Mouse (Mus musculus): ENCODE data around the gene Slc29a1. TPM values are rescaled to one million over a fixed set of nuclear protein-coding genes. Genes with fewer than 3 reads are reported as not detected.

Slc29a1 gene
- polyA plus RNA-seq, 1 experiment from 2014 or later: 137 TPM

DNA sequence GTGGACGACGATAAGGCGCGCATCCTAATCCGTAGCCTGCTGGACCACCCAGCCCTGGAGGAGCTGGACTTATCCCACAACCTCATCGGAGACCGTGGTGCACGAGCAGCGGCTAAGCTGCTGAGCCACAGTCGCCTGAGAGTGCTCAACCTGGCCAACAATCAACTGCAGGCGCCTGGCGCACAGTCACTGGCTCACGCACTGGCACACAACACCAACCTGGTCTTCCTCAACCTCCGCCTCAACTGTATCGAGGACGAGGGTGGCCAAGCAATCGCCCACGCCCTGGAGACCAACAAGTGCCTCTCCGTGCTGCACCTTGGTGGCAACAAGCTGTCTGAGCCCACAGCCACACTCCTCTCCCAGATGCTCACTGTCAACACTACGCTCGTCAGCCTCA lies 59.7 kb downstream of the Slc29a1 start:
- no peaks in the 10 kb centered on the region for H3K36me3 ChIP-seq (ENCODE audit: control insufficient read depth, insufficient read depth)
- no peak for ATAC-seq (replicated peaks; ENCODE audit: extremely low read depth, insufficient read depth, low FRiP score)
- no peak overlapping the region for H3K9ac ChIP-seq (ENCODE audit: low read length)
- H3K27me3 ChIP-seq (ENCODE audit: control insufficient read depth, insufficient read depth, low read length): peaks cover 85% of the 10 kb centered on the region
- H3K4me1 ChIP-seq (ENCODE audit: control insufficient read depth, insufficient read depth, low read length): peaks cover under 1% of the 10 kb centered on the region; the same call in 1 of the 2 replicates
- H3K9me3 ChIP-seq (replicated peaks; ENCODE audit: control insufficient read depth, low read length): no peaks in the 10 kb centered on the region
- WGBS: 60% methylated on average over 21 of the region's 21 CpGs
- H3K4me3 ChIP-seq (ENCODE audit: low read length): no peak overlapping the region
- H3K4me2 ChIP-seq (ENCODE audit: low read depth, low read length): no peak overlapping the region
- H3K27ac ChIP-seq (ENCODE audit: low read length): no peak overlapping the region

DNA sequence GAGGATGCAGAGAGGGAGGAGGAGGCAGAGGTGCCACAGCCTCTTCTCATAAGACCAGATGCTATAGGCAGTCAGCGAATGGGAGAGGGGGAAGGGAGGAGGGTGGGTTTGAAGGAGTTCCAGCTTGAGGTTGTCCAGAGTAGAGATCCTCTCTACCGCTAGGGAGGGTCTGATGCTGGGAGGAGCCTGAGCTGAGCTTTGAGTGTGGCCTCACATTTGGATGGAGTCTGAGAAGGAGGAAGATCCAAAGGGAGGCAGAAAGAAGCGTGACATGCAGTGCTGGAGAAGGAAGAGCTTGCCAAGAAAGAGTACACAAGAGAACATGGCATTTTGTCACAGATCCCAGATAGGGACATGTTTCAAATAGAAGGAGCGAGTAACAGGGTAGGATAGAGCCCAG lies 61.0 kb downstream of the Slc29a1 start:
- no peak overlapping the region for H3K9ac ChIP-seq (ENCODE audit: low read length)
- H3K9me3 ChIP-seq (replicated peaks; ENCODE audit: control insufficient read depth, low read length): no peaks in the 10 kb centered on the region
- H3K27ac ChIP-seq (ENCODE audit: low read length): no peak overlapping the region
- H3K4me3 ChIP-seq (ENCODE audit: low read length): no peak overlapping the region
- no peak for ATAC-seq (replicated peaks; ENCODE audit: extremely low read depth, insufficient read depth, low FRiP score)
- H3K27me3 ChIP-seq (ENCODE audit: control insufficient read depth, insufficient read depth, low read length): peaks cover 79% of the 10 kb centered on the region
- H3K36me3 ChIP-seq (ENCODE audit: control insufficient read depth, insufficient read depth): no peaks in the 10 kb centered on the region
- 48% methylated on average over 4 of the region's 4 CpGs for WGBS
- H3K4me1 ChIP-seq (ENCODE audit: control insufficient read depth, insufficient read depth, low read length): no peaks in the 10 kb centered on the region
- H3K4me2 ChIP-seq (ENCODE audit: low read depth, low read length): no peak overlapping the region

DNA sequence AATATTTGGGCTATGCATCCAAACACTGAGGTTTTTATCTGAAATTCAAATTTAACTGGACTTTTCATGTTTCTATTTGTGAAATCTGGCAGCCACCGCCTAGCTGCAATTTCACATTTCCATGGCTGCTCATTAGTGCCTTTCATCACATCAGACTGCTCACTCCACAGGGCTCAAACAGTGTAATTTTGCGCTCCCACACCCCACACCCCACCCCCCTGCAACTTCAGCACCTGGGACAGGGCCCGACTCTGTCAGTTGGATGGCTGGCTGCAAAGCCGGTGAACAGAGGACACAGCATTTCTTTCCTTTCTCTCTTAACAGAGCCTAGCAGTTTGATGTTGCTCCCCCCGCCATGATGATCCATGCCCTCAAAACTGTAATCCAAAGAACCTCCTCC lies 63.1 kb downstream of the Slc29a1 start:
- Histone ChIP-seq H3K4me2 (ENCODE audit: low read depth, low read length) (no peak overlapping the region), H3K27ac (ENCODE audit: low read length) (no peak overlapping the region), H3K27me3 (ENCODE audit: control insufficient read depth, insufficient read depth, low read length) (peaks cover 75% of the 10 kb centered on the region), H3K4me1 (ENCODE audit: control insufficient read depth, insufficient read depth, low read length) (no peaks in the 10 kb centered on the region), H3K4me3 (ENCODE audit: low read length) (no peak overlapping the region), H3K9ac (ENCODE audit: low read length) (no peak overlapping the region), H3K36me3 (ENCODE audit: control insufficient read depth, insufficient read depth) (no peaks in the 10 kb centered on the region), H3K9me3 (replicated peaks; ENCODE audit: control insufficient read depth, low read length) (no peaks in the 10 kb centered on the region)
- 11% methylated on average over 5 of the region's 5 CpGs for WGBS
- ATAC-seq (replicated peaks; ENCODE audit: extremely low read depth, insufficient read depth, low FRiP score): no peak

Other genes with a start within 250 kb of the Slc29a1 start
- 46.2 and 49.5 TPM in 2 replicates for gene Cdc5l, start 165.9 kb downstream of the Slc29a1 start, polyA plus RNA-seq (2015; fragmentation: Nextera tagmentation; extraction: Ambion mirVana)
- 1.2 and 1.5 TPM in 2 replicates for gene Spats1, start 124.2 kb downstream of the Slc29a1 start, polyA plus RNA-seq (2015; fragmentation: Nextera tagmentation; extraction: Ambion mirVana)
- 25.0 and 25.4 TPM in 2 replicates for gene Aars2, start 92.8 kb downstream of the Slc29a1 start, polyA plus RNA-seq (2015; fragmentation: Nextera tagmentation; extraction: Ambion mirVana)
- 0.49 and 0.63 TPM in 2 replicates for gene Tcte1, start 76.2 kb downstream of the Slc29a1 start, polyA plus RNA-seq (2015; fragmentation: Nextera tagmentation; extraction: Ambion mirVana)
- 1.2 and 1.9 TPM in 2 replicates for gene Tmem151b, start 49.9 kb downstream of the Slc29a1 start, polyA plus RNA-seq (2015; fragmentation: Nextera tagmentation; extraction: Ambion mirVana)
- gene Nfkbie, start 43.9 kb downstream of the Slc29a1 start, polyA plus RNA-seq (2015; fragmentation: Nextera tagmentation; extraction: Ambion mirVana): 5.3 and 10.9 TPM in 2 replicates
- 89.4 and 89.9 TPM in 2 replicates for gene Slc35b2, start 35.7 kb downstream of the Slc29a1 start, polyA plus RNA-seq (2015; fragmentation: Nextera tagmentation; extraction: Ambion mirVana)
- 1,191 and 1,235 TPM in 2 replicates for gene Hsp90ab1, start 26.3 kb downstream of the Slc29a1 start, polyA plus RNA-seq (2015; fragmentation: Nextera tagmentation; extraction: Ambion mirVana)
- 0.25 and 0.49 TPM in 2 replicates for gene Mymx, start 2.5 kb upstream of the Slc29a1 start, polyA plus RNA-seq (2015; fragmentation: Nextera tagmentation; extraction: Ambion mirVana)
- 0.34 and 0.84 TPM in 2 replicates for gene Capn11, start 59.7 kb upstream of the Slc29a1 start, polyA plus RNA-seq (2015; fragmentation: Nextera tagmentation; extraction: Ambion mirVana)
- gene Mrpl14, start 86.7 kb upstream of the Slc29a1 start, polyA plus RNA-seq (2015; fragmentation: Nextera tagmentation; extraction: Ambion mirVana): 137 and 143 TPM in 2 replicates
- gene Tmem63b, start 87.3 kb upstream of the Slc29a1 start, polyA plus RNA-seq (2015; fragmentation: Nextera tagmentation; extraction: Ambion mirVana): 40.4 and 47.6 TPM in 2 replicates
- gene 1600014C23Rik, start 134.2 kb upstream of the Slc29a1 start, polyA plus RNA-seq (2015; fragmentation: Nextera tagmentation; extraction: Ambion mirVana): 0.54 and 1.4 TPM in 2 replicates

Data from heart, embryonic 16.5 days (tissue).